Mouse (Mus musculus) heart, postnatal 25 days (tissue): ENCODE data around the gene Map3k20. TPM values are rescaled to one million over a fixed set of nuclear protein-coding genes. Genes with fewer than 3 reads are reported as not detected.
A peak's percentile ranks its signal among the peaks of the same experiment; 100 is the strongest.

ENCODE experiments used
- DNase-seq: peaks from one replicate; pipeline ENCODE4 v3.0.0; 2022; ENCODE audit warnings: low spot score
- intact Hi-C: fragments of 180-260 bp; cut with DNase I; formaldehyde crosslinking; loops from one replicate; pipeline ENCODE4 v1.15.1; 2025
- total RNA-seq, 2 experiments: library from RNA; stranded (reverse); gene quantifications; 2 replicates each; pipeline ENCODE4 v1.2.3; 2021

The Map3k20 gene
- total RNA-seq, 2 experiments from 2014 or later, result 271 to 291 TPM

DNA sequence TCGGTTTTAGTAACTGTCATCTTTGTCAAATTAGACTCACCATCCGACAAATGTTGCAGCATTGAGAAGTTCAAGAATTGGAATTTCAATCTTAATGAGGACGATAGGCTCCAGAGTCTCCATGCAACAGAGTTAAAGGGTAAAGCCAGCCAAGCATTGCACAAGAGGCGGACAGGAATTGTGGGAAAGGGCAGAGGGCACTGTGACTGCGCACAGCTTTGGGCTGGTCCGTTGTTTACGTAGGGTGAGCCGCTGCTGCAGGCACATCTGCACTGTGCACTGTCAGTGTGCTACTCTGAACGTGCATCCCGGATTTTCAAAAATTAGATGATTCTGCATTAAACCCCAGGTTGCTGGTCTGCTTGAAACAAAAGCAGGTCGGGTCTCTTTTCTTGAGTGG lies 27.9 kb downstream of the Map3k20 start:
- intact Hi-C loops, result no loop called here
- no peak for DNase-seq

DNA sequence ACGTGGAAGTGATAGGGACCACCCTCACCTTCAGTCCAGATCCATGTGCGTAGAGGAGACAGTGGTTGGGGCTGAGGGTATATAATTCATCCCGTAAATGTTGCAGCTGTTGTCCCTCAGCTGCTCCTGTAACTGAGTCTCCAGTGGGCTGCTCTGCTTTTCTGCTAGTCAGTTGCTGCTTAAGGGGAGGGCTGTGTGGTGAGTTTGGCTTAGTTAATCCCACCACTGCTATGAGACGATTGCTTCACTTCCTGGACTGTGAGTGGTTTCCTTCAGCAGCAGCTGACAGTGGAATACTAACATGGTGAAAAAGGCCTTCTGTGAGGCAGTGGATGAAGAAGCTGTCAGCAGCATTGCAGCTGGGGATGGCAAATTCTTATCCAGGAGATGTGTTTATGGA lies 33.0 kb downstream of the Map3k20 start:
- DNase-seq, result no peak
- intact Hi-C loops, result no loop called here

DNA sequence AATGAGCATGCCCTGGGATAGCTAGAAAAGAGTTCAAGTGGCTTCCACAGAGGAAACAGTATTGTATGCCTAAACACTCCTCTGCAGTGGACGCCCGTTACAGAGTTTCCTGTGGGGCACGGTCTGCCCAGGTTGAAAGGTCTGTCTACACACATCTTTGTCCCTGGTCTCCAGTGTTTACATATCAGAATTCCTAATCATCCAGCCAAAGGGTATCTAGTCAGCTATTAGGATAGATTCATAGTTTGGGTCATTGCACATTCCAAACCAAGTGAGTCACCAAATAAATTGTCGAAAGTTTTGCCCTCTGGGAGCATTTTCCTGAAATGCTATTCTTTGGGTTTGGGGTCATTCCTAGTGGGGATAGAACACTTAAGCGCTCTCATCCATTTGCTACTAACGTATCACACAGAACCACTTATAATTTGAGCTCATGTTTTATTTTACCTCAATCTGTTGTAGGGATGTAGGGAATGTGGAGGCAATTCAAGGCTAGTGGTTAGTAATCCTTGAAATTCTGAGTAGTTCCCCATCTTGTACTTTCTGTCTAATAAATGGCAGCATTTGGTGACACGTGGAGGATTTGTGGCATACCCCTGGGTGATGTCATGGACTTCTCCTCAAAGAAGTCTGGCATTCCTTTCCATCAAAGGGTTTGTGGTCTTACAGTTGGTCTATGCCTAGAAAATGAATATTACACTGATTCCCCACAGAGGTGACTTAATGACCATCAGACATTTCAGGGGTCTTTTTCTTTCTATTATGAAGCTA lies 33.8 kb downstream of the Map3k20 start:
- no peak for DNase-seq
- intact Hi-C loops, result no loop called here

DNA sequence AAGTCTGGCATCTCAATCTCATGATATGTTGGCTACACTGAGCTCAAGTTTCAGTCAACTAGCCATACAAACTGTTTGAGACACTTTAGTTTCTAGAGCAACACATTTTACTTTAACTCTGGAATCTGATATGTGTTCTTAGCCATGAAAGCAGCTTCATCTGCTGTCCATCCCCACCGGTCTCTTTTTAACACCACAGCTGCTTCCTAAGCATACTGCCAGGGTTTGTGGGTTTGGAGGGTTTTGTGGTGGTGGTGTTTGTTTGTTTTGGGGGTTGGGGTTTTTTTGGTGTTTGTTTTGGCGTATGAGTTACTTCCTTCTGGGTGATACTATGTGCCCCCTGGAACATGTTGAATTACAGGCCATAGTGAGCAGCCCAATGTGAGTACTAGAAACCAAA lies 35.2 kb downstream of the Map3k20 start:
- intact Hi-C loops, result no loop called here
- DNase-seq, result no peak

DNA sequence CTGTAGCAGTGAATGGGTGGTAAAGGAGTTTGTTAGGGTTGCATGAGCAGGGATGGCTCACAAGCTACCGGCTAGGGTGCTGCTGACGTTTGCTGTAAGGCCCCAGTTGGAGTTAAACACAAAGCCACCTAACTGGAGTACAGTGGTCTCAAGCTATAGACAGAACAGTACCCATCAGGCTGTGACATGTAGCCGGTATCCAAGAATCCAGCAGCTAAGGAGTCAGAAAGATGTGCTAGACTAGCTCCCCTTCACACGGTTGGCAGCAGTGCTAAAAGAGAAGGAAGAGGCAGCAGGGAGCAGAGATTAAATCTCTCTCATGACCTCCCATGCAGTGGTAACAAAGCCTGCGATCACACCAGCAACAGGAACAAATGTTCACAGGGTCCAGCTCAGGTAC lies 36.2 kb downstream of the Map3k20 start:
- intact Hi-C loops, result no loop called here
- no peak for DNase-seq

DNA sequence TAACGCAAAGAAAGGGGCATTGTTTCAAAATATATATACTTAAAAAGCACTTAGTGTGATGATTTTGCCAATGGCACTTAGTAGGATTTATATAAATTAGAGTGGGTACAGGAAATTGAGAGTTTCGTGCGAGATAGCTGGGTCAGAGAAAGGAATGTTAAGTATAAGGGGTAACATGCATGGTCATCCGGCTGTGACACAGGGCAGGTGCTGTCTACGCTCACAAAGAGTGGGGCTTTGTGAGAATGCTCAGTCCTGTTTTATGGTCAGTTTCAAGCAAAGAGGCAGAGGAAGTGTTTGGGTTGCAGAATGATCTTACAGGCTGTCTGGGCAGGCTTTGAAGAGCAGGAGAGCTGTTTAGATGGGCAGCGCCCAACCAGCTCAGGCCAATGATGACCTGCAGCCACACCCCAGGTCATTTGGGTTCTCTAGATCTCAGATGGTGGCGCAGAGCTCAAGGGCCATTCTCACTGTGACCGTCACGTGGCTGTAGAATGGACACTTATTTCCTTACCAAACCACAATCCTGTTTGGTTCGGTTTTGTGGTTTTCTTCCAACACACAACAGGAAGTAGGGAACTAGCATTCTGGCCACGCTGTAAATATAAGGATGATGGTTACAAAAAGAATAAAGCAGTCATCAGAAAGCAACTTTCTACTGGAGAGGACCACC lies 37.4 kb downstream of the Map3k20 start:
- intact Hi-C loops, result no loop called here
- DNase-seq, result no peak

DNA sequence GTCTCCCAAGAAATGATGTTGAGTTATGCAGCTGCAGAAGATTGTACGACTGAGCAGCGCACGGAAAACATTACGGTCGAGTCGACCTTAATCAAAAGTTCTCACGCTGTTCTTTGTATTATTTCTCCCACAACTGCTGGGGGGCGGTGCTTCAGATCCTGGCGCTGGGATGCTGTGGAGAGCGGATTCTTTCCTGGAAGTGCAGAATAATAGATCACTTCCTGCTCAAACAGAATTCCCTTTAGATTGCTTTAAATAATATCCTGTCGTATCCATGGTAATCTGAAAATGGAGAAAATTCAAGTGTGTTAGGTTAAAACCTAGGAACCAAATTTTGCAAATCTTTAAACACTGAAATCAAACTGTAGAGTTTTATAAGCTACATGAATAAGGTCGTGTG lies 39.0 kb downstream of the Map3k20 start:
- intact Hi-C loops, result no loop called here
- no peak for DNase-seq

DNA sequence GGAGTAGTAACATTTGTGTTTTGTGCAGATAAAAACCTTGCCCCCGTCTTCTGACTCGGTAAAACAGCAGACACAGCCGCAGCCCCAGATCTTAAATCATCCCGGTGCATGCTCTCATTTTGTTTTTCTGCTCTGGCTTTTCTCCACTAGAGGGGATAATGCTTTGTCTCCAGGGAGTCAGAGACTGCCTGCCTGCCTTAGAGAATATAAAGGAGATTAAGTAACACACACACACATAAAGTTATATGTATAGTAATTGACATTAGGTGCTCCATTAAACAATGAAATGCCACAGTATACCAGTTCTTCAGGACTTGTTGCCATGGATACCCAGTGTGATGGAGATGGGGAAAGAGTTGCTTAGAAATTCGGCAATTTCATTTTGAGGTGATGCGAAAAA lies 41.1 kb downstream of the Map3k20 start:
- DNase-seq, result no peak
- intact Hi-C loops, result no loop called here

DNA sequence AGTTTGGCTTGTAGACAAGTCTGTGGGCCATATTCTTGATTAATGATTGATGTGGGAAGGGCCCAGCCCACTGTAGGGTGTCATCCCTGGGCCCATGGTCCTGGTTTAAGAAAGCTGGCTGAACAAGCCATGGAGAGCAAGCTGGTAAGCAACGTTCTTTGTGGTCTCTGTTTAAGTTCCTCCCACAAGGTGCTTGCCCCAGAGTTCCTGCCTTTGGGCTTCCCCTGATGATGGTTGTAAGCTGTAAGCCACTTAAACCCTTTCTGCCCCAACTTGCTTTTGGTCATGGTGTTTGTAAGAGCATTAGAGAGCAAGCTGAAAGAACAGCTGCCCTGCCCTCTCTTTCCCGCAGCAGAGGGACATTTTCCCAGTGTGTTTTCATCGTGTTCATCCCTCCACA lies 43.0 kb downstream of the Map3k20 start:
- intact Hi-C loops, result no loop called here
- DNase-seq, result no peak

DNA sequence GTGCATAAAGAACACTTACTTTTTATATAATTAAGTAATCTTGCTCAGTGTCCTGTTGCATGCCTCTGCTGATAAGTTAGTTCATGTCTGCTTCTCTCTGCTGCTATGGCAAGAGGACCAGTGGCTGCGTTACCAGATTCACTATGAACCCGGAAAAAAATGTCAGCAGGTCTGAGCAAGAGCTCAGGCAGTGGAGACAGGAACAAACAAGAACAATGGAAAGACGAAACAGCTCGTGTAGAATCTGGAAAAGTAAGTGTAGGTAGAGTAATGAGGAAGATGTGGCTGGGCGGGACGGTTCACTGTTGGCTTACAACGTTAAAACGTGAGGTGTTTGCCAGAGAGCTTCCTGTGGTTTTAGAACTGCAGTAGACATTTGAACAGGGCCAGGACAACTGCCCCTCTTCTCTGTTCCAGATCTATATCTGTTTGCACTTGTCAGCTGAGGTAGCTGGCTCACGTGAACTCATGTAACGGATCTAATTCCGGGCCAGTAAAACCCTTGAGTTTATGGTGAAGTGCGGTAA lies 45.6 kb downstream of the Map3k20 start:
- intact Hi-C loops, result no loop called here

DNA sequence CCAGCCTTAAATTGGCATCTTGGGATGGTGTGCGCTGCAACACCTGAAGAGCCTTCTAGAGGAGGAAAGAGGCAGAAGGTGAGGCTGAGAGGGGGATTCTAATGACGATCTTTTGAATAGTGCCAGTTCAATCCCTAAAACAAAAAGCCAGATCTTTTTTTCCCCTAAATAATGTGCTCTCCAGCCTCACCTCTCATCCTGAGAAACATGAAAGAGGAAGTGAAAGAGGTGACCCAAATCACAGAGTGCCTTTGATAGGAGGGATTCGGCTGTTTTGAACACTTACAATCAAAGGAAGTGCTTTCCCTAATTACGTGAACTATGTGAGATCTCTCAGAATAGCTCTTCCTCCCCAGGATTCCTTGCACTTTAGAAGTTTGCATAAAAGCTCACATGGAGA lies 46.6 kb downstream of the Map3k20 start:
- intact Hi-C loops, result no loop called here
- DNase-seq, result no peak

More for the DNA sequence above, 45.6 kb downstream of the Map3k20 start:
- no peak for DNase-seq

DNA sequence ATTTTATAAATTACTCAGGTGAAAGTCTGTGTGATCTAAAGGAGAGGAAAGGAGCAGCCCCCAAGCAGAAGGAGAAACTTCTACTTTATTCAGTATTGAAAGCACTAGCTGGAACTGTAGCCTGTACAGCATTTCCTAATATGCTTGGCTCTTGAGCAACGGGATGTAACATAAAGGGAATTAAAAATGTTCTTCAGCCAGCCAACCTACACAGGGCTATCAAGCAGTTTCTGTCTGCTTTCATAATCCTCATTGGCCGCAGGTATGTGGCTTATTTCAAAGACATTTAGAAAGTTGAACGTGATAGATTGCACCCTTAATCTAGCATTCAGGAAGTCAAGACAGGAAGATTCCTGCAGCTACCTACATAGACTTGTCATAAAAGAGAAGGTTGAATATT lies 47.8 kb downstream of the Map3k20 start:
- DNase-seq, result no peak
- intact Hi-C loops, result no loop called here

DNA sequence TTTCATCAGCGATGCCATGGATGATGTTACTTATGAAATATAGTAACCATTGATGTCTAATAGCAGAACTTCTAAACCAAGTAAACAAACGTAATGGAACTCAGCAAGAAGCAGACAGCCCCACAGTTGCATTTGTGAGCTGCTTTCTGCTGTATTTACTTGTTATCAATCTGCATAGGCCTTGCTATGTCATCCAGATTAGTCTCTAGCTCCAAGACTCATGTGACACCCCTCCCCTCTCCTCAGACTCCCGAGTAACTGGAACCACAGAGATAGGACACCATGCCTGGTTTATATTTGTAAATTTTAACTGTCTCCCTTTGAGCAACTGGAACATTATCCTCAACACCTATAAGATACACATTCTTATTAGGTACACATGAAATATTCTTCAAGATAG lies 51.4 kb downstream of the Map3k20 start:
- DNase-seq, result no peak
- intact Hi-C loops, result no loop called here

DNA sequence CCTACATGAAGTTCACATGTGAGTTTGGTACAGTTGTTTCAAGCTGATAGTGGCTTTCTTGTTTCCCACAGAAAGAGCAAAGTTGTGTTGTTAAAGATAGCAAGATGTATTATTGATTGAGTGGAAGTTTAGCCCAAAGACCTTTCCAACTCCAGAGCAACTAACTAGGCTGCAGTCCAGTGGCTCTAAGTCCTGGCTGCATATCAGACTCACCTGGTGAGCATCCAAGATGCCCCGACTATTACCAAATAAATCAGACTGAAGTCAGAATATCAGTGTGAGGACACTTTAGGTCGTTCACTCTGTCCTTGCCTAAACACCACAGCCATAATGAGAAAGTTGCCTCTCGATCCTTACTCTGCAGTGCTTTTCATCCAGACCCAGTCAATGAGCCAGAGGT lies 59.8 kb downstream of the Map3k20 start:
- DNase-seq, result no peak
- intact Hi-C loops, result no loop called here

DNA sequence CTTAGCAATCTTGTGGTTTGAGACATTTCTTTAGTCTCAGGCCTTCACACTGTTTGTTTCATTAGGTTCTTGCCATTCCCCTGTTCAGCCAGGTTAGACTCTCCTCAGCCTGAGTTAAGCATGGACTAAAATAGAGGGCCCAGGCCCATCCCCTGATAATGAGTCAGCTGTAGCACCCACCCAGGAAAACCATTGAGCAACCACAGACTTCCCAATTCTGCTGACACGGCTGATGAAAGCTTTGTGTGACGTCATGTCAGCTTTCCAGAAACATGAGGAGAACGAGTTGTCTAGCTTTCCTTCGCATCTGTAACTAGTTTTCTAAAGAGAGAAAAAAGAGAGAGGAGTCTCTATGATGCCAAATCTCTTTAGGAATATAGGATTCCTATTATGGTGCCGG lies 65.9 kb downstream of the Map3k20 start:
- intact Hi-C loops, result no loop called here
- no peak for DNase-seq

DNA sequence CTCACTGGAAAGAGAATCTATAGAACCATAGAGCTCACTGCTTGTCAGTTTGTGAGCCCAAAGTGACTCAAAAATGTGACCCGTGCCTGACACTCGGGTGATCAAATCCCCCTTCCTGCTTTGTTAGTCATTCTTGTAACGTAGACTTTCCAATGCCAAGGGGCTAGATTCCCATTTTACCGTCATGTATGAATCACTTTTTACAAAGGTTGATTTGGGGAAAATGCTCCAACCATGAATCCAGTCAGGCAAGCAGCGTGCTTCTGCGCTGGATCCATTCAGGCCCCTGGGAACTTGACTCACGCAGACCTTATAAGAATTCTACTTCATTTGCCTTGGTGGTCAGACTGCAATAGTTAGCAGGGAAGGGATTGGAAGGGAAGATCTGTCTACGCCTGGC lies 66.3 kb downstream of the Map3k20 start:
- DNase-seq, result no peak
- intact Hi-C loops, result no loop called here

DNA sequence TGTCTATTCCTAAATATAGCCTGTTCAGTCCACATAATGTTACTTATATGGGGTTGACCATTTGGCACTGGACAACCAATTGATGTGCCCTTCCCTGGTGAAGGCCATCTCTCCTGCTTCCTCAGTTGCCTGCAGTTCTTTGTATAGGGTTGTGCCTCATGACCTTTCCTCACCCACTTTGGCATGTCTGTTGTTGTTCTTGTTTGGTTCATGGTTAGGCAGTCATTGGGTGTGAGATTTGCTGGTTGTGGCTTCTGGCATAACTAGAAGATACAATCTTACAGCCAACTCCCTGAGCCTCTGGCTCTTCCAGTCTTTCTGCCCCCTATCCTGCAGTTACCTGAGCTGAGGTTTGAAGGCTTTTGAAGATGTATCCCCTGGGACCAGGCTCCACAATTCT lies 67.3 kb downstream of the Map3k20 start:
- DNase-seq, result no peak
- intact Hi-C loops, result no loop called here

DNA sequence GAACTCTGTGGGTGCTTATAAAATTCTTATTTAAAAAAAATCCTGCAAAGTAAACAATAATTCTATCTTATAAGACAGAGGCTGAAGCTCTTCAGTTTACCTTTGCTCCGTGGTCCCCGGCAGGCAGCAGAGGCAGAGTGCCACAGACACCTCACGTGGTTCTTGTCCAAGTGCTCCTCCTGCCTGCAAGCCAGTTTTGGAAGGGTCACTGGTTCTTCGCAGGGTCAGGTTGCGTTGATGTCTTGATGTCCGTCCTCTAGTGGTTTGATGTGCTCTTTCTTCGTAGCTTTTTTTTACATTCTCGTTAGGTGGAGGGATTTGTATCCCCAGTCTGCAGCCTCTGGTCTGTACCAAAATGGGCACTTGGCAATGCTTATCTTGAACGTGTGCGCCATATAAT lies 71.0 kb downstream of the Map3k20 start:
- intact Hi-C loops, result no loop called here
- DNase-seq, result no peak

DNA sequence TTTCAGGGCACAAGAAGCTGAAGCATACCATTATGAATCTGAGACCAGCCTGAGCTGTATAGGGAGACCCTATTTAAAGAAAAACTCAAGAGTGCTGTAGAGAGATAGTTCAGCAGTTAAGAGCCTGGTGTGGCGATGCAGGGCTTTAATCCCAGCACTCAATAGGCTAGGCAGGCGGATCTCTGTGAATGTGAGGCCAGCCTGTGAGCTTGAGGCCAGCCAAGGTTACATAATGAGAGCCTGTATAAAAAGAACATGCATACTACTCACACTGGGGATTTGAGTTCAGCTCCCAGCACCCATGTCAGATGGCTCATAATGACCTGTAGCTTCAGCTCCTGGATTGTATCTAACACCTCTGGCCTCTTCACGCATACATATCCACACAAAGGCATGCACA lies 76.1 kb downstream of the Map3k20 start:
- intact Hi-C loops, result no loop called here
- no peak for DNase-seq

DNA sequence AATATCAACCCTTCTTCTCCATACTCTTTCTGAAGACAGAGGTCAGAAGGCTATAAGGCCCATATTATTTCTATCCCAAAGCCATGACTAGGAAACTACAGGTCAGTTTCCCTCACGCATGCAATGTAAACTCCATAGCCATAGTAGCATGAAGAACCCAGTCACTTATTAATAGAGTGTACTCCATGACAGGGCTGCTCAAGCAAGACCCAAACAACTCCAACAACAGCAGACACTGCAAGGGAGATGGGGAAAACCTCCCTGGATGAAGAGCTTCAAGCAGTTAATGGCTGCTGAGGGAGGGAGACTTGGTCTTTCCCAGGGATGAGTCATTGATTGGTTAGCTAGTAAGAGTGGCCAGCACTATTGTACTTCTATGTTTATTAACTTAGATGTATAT lies 78.0 kb downstream of the Map3k20 start:
- no peak for DNase-seq
- intact Hi-C loops, result no loop called here

DNA sequence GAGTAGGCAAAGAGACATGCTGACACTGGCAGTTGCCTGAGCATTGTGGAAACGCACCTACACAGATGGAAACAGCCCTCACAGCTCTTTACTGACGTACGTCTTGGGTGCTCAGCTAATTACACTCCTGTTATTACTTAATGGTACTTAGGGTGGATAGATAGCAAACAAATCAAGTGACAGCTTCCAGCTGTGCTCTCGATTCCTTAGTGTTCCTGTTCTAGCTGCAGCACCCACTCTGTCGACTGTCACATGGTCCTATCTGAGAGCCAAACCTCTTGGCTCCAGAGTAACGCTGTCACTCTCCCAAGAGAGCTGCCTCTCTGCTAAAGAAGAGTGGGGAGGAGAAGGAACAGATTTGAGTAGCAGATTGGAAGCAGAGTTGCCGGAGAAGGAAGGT lies 80.5 kb downstream of the Map3k20 start:
- intact Hi-C loops, result no loop called here
- DNase-seq, result peak; percentile 46

DNA sequence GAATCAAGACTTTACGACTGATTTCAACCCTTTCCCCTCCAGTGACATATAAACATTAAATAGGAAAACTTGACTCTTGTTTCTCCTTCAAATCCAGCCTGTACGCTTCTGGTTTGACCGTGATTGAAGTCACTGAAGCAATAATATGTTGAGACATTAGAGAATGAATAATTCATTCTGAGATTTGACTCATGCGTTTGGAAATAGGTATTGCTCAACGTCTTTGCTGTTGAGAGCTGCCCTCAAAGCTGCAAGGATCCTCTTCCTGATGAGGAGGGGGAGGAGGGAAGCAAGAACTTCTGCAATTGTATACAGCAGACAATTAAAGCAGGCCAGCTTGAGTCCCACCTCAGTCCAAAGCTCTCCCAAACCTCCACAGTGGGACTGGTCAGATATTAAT lies 81.1 kb downstream of the Map3k20 start:
- intact Hi-C loops, result no loop called here
- DNase-seq, result no peak
